15 mouse cellular contexts compared by ENCODE assay signal in the genomic region with DNA sequence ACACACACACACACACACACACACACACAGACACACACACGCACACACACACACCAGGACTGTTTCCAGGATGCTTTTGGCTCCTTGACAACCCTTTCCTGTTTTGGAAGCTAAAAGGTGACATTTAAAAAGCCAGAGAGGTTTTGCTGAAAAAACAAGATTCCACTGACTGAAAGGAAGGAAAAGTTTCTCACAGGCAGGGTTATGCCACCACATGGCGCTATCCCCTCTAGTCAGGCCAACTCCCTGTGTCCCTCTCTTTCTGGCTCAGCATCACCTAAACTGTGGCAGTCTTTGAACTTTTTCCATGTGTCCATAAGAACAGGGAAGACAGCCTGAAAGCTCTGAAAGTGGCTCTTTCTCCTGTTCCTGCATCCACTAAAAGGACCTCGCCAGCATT. TPM values are rescaled to one million over a fixed set of nuclear protein-coding genes. Genes with fewer than 3 reads are reported as not detected.
"Had no signal": no experiment of that assay in that cellular context is flagged by ENCODE, and none has a peak within 500 bp of the region (broad histone marks: within the 10 kb centered on the region; RNA-seq: fewer than 3 reads in every experiment).

No protein-coding gene starts in this region.

- H3K9me3 ChIP-seq: limb, embryonic 13.5 days; midbrain, embryonic 12.5 days; neural tube, embryonic 13.5 days had no signal

- H3K4me2 ChIP-seq: limb, embryonic 13.5 days; midbrain, embryonic 12.5 days; neural tube, embryonic 13.5 days had no signal

- H3K4me1 ChIP-seq: midbrain, embryonic 12.5 days; neural tube, embryonic 13.5 days had no signal

- ATAC-seq: midbrain, embryonic 16.5 days had no signal

- DNase-seq: left cerebral cortex, postnatal 4 days; lung, adult 18-20 months; retina, postnatal 1 day; right cerebral cortex, postnatal 4 days; spleen, adult 18-20 months; thymus, adult 2 months; thymus, postnatal 25 days had no signal

- H3K27me3 ChIP-seq: limb, embryonic 13.5 days; midbrain, embryonic 12.5 days; neural tube, embryonic 13.5 days had no signal

- H3K4me3 ChIP-seq: layer of hippocampus, adult 2 months; limb, embryonic 13.5 days; midbrain, embryonic 12.5 days; neural tube, embryonic 13.5 days had no signal

- H3K27ac ChIP-seq: layer of hippocampus, adult 2 months; limb, embryonic 13.5 days; liver, embryonic 14.5 days; midbrain, embryonic 12.5 days; neural tube, embryonic 13.5 days had no signal

- H3K9ac ChIP-seq: limb, embryonic 13.5 days; liver, embryonic 14.5 days; midbrain, embryonic 12.5 days; neural tube, embryonic 13.5 days had no signal

RNA-seq across cellular contexts. Expression of a gene that starts 8.2 kb away (rescaled TPM):
- total RNA-seq: liver, adult 2 months; megakaryocyte-erythroid progenitor cell, adult 5-6 weeks had no signal
